Mouse (Mus musculus): ENCODE measurements at regions not wholly inside any gene's neighbourhood (a gene's known extent, or its start where the extent isn't known, plus 50 kb on each side); places are given as distances from the start of the nearest gene placed in this dataset.

- TF ChIP-seq POLR2A (IDR thresholded peaks at IDR 0.05; ENCODE audit: extremely low read depth, insufficient read depth, low read length) (no peak), CTCF (IDR thresholded peaks at IDR 0.05; ENCODE audit: extremely low read depth, insufficient read depth, low read length) (no peak)
Observed at GRCm38 (mm10) chr7:69946396-69946795, 420.1 kb downstream of the Nr2f2 start.

Data from cortical plate, adult 2 months (tissue).